Mouse (Mus musculus): Measurements from ENCODE around the gene Nkx6-1. TPM values are rescaled to one million over a fixed set of nuclear protein-coding genes. Genes with fewer than 3 reads are reported as not detected.

The Nkx6-1 gene
- total RNA-seq, 2 experiments from 2014 or later: 0.30 to 0.31 TPM

DNA sequence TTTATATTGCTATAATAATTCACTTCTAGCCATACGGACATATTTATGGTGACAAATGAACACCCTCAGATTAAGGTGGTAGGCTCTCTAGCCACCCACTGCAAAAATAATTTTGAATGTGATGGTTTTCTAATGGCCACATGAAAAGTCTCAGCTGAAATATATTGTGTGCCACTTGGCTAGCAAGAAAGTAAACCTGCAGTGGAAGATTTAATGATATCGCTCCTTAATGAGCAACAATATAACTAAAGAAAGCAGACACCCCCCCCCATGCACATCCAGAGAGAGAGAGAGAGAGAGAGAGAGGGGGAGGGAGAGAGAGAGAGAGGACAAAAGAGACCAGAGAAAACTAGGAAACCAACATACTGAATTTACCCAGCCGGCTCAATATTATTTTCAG is 4.1 kb downstream of the Nkx6-1 start:
- DNase-seq (ENCODE audit: extremely low spot score in 1 of 2, low spot score in 1 of 2): no peak

DNA sequence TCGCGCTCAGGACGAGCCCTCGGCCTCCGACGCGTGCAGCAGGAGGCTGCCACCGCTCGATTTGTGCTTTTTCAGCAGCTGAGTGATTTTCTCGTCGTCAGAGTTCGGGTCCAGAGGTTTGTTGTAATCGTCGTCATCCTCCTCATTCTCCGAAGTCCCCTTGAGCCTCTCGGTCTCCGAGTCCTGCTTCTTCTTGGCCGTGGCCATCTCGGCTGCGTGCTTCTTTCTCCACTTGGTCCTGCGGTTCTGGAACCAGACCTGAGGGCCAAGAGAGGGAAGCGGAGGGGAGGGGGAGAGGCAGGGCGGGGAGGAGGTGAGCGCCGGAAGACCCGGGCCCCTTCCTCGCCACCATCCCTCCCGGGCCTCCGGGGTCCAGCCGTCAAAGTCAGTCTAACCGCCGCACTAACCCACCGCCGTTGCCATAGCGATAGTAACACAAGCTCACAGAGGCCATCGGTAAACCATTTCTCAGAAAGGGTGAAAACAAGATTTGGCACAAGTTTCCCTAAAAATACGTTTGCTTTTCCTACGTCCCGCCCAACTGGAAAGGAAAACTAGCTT is 5.3 kb downstream of the Nkx6-1 start:
- no peak for DNase-seq (ENCODE audit: extremely low spot score in 1 of 2, low spot score in 1 of 2)

DNA sequence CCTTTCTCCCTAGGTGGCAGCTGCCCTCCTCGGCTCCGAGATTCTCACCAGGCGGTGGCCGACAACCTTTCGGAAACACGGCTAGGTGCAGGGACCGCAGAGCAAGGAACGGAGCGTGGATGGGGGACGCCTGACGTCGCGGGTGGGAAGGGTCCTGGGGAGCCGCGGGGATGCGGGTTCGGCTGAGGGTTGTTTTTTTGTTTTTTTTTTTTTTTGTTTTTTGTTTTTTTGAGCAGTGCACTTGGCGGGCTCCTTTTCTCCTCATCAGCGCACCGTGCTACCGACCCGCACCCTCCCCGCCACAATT is 5.9 kb downstream of the Nkx6-1 start:
- no peak for DNase-seq (ENCODE audit: extremely low spot score in 1 of 2, low spot score in 1 of 2)

DNA sequence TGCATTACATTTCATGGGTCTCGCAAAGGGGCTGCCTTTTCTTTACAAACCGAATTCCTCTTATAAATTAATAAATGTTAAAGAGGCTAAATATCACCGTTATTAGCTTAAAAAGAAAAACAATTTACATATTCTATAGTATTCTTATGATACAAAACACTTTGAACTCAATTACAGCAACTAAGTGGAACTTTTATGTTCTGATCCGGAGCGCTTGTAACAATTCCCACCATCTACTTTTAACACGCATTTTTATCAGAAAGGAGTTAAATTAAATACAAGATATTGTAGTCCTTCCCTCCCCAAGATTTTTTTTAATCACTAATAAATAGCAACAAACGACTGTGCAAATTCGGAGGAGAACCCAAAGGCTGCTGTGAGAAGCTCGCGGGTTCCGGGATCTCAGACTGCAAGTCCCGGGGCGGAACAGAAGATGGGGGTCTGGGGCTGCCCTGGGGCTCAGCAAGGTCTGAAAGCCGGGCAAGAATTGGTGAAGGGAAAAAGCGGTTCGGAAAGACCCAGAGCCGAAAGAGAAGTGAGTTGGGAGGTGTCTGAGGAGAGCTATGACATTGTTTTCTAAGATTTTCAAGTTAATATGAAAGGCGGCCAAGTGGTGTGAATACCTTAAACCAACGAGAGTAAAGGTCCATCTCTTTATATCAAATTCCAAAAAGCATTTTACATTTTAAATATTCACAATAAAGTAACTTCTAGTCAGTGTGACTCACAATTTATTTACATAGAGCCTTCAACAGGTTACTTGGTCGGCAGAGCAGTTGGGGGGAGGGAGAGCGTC is 6.4 kb downstream of the Nkx6-1 start:
- DNase-seq (ENCODE audit: extremely low spot score in 1 of 2, low spot score in 1 of 2): no peak

DNA sequence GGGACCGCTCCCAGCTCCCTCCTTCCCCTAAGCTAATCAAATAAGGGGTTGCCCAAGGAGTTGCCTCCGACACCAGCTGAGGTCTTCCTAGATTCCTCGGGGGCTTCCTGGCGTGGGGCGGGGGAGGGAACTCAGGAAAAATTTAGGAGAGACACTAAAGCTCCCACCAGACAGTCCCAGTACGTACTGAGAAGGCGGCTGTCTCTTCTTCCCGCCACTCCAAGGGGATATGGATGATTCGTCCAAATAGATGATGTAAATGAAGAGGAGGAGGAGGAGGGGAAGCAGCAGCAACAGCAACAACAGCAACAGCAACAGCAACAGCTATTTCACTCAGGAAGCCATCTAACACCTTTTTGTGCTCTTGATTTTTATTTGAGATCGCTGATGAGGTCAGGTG is 7.1 kb downstream of the Nkx6-1 start:
- no peak for DNase-seq (ENCODE audit: extremely low spot score in 1 of 2, low spot score in 1 of 2)

DNA sequence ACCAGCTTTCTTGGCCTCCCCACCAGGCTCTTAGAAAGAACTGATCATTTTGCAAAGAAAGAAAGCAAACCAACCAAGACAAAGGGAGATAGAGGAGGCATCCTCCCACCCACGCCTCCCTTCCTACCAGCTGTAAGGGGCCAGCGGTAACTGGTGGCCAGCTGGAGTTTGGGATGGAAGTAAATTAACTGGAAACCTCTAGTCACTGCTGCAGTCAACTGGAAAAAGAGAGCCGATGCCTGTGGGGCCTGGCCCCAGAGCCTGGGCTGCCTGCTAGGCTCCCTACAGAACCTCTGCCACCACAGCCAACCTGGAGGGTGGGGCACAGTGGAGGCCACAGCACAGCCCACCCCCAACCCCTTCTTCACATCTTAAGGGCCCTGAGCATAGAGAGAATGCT is 8.7 kb downstream of the Nkx6-1 start:
- no peak for DNase-seq (ENCODE audit: extremely low spot score in 1 of 2, low spot score in 1 of 2)

DNA sequence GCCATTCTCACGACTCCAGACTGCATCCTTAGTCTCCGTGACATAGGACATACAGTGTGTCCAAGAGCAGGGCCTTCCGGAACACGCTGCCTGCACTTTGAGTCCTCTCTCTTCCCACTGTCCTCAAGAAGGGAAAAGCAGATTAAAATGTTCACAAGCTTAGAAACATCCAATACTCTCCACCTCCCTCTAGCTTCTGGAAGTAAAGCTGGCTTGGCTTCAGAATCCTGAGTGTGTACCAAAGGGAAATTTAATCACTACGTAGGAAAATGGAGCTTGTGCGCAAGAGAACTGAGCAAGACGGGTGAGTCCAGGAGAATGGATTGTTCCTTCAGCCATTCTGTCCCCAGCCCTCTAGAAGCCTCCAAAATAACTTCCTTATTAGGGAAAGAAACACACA is 9.4 kb downstream of the Nkx6-1 start:
- no peak for DNase-seq (ENCODE audit: extremely low spot score in 1 of 2, low spot score in 1 of 2)

DNA sequence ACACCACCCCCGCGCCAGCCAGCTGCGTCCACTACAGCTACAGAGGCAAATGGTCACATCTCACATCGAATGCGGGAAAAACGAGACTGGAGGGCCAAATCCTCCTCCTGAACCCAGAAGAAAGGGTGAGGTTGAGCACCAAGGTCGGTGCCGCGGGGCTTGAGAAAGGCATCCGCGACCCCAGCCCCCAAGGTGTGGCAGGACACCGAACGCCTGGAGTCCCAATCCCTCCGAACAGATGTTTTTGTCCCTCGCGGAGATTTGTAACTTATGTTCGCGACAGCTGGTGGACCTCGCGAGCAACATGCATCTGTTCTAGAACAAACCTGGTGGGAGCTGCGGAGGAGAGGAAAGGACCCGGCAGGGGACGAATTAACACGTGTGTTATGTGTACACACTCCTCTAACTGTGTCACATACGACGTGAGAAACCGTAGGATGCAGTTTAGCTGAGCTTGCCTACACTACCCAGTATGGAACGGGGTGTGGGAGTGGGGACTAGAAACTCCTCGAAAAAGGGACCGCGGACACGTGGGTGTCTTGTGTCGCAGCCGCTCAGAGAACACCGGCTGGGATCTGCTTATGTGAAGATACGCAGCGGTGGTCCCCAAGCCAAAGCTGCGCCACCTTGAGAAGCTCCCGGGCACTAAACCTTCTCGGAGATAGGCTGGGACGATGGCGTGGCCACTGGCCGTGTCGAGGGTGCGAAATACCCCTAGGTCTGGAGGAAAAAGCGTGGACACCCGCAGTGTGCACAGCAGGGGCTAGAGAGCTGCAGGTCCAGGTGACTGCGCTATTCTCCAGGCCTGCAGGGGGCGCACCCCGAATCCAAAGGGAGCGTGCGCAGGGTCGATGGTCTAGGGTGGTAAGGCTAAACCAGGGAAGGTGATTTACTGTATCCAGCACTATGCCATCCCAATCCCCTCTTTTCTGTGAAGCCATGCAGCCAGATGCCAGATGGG is 16.8 kb downstream of the Nkx6-1 start:
- no peak for DNase-seq (ENCODE audit: extremely low spot score in 1 of 2, low spot score in 1 of 2)

DNA sequence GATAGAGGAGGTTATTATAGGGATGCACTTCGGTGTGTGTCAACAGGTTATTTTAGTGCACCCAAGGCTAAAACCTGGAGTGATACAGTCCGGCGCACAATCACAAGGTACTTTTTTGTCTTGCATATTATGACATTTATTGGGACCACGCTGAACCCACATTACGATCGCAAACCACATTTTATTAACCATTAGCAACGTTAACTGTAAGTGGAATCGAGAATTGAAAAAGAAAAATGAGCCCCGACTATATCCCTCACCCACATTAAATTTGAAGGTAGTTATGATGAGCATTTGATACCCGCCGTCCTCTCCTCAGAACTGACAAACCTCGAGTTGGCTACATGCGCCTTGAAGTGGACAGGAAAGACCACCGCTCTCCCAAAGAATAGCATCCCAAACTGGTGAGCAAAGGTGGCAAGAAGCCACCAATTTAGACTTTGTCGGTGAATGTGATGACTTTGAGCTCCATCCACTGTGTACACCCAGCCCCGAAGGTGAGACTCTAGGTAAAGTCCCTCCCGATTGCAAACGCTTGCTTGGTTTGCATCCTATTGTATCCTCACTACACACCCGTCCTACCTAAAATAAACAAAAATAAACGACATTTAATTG is 17.7 kb downstream of the Nkx6-1 start:
- no peak for DNase-seq (ENCODE audit: extremely low spot score in 1 of 2, low spot score in 1 of 2)

DNA sequence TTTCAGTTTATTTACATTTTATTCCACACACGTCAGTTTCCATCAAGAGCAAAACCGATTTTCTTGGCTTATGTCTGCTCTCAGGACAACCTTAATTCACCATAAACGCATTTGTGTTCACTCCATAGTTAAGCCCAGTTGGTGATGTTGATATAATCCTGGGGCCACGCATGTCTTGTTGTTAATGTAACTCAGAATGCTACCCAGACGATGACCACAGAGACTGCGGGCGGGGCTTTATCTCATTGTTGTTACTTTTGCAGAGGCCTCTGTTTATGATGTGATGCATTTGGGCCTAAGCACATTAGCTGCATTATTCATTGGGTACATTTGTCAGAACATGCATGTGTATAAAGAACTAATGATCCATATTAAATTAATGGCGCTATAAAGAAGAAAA is 19.7 kb downstream of the Nkx6-1 start:
- DNase-seq (ENCODE audit: extremely low spot score in 1 of 2, low spot score in 1 of 2): no peak

DNA sequence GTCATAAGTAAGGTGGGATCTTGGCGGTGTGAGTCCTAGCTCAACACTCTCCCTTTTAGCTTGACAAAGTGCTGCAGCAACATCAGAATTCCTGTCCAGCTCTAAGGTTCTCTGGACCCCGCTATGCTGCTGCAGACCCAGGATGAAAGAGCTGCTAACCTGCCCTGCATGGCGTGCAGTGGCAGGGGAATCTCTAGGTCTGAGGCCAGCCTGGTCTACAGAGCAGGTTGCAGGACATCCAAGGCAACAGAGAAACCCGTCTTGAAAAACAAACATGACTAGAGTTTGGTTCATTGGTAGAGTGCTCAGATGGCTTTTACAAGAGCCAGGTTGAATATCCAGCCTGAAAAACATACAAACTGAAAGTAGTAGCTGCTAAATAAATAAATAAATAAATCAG is 26.7 kb downstream of the Nkx6-1 start:
- DNase-seq (ENCODE audit: extremely low spot score in 1 of 2, low spot score in 1 of 2): no peak

Other genes with a start within 250 kb of the Nkx6-1 start
- gene Cds1, start 100.1 kb upstream of the Nkx6-1 start, total RNA-seq (2021): 10 to 100 TPM; 63.2 to 67.9 TPM

Data from layer of hippocampus, postnatal 25 days (tissue).